Mouse (Mus musculus): ENCODE data around the gene Bicra. TPM values are rescaled to one million over a fixed set of nuclear protein-coding genes. Genes with fewer than 3 reads are reported as not detected.

Gene Bicra
- polyA plus RNA-seq, 2 experiments, result 0.83 to 1.8 TPM

DNA sequence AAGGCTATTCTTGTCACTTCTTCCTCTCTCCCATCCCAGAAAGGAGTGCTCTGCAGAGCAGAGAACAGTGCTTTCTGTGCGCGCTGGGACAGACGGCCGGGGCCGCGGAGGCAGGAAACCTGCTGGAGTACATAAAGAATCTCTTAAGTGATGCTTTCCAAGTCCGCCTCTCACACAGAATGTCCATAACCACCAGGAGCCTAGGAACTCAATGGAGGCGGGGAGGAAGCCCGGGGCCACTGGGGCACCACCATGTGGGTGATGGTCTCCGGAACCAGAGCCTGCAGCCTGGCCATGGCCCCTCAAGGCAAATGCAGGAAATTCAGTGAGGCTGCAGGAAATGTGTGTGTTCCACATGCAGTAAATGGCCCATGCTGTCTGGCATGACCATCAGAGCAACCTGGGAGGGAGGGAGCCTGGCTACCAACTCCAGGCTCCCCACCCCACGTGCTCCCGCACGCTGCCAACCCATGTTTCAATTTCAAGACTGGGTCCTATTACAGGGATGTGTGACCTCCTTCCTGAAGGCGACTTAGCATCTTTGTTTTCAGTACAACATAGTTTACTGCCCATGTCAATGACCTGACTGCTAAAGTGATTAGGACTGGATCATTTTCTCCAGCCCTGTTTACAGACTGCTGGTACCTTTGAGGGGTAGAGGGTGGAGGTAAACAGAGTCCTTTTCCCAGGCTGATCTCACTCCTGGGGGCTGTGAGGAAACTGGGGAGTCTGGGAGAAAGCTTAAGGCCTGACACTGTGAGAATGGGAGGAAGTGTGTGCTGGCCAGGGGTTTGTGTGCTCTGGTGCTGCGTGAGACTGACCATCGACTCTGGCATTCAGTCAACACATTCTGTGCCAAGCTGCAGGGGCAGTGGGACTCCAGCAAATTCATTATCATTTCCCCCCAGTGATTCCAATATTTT lies 114.0 kb downstream of the Bicra start:
- Histone ChIP-seq H3K27me3 (ENCODE audit: control insufficient read depth, insufficient read depth, low read length) (no peaks in the 10 kb centered on the region), H3K36me3 (replicated peaks; ENCODE audit: control insufficient read depth, insufficient read depth, low read depth) (peaks cover 21% of the 10 kb centered on the region), H3K27ac (no peak overlapping the region), H3K4me3 (ENCODE audit: insufficient read depth in 1 of 2, low read depth in 2 of 2, low read length in 2 of 2) (no peak overlapping the region), H3K9me3 (ENCODE audit: control insufficient read depth, low read length) (no peaks in the 10 kb centered on the region), H3K4me1 (replicated peaks; ENCODE audit: control insufficient read depth in 2 of 2, insufficient read depth in 2 of 2, low read length in 1 of 2) (peaks cover 0 to 4% of the 10 kb centered on the region in 2 experiments; a peak in 3 of 4 replicates), H3K4me2 (ENCODE audit: low read depth) (no peak overlapping the region), H3K9ac (replicated peaks) (no peak overlapping the region)
- WGBS (ENCODE audit: insufficient replicate concordance), result 25% methylated on average over 16 of the region's 16 CpGs
- ATAC-seq (ENCODE audit: insufficient read depth) (no peak), DNase-seq (ENCODE audit: low read depth in 3 of 3, low spot score in 3 of 3) (no peak)
- no peak for TF ChIP-seq EP300 (IDR thresholded peaks at IDR 0.05; ENCODE audit: low read depth)
- TF ChIP-seq CTCF (IDR thresholded peaks at IDR 0.05; ENCODE audit: low read depth), result no peak

- Histone ChIP-seq H3K4me3 (ENCODE audit: insufficient read depth in 1 of 2, low read depth in 2 of 2, low read length in 2 of 2) (no peak overlapping the region), H3K36me3 (replicated peaks; ENCODE audit: control insufficient read depth, insufficient read depth, low read depth) (0 out of 2 replicates have a peak, but pooled peaks cover 3% of the 10 kb centered on the region), H3K4me1 (replicated peaks; ENCODE audit: control insufficient read depth in 2 of 2, insufficient read depth in 2 of 2, low read length in 1 of 2) (peaks cover 0 to 4% of the 10 kb centered on the region in 2 experiments; a peak in 3 of 4 replicates), H3K9ac (replicated peaks) (no peak overlapping the region), H3K4me2 (ENCODE audit: low read depth) (no peak overlapping the region), H3K9me3 (ENCODE audit: control insufficient read depth, low read length) (no peaks in the 10 kb centered on the region), H3K27me3 (ENCODE audit: control insufficient read depth, insufficient read depth, low read length) (no peaks in the 10 kb centered on the region), H3K27ac (no peak overlapping the region)
- DNase-seq (ENCODE audit: low read depth in 3 of 3, low spot score in 3 of 3) (no peak), ATAC-seq (ENCODE audit: insufficient read depth) (no peak)
- WGBS (ENCODE audit: insufficient replicate concordance), result 51% methylated on average over 3 of the region's 3 CpGs
- no peak for TF ChIP-seq EP300 (IDR thresholded peaks at IDR 0.05; ENCODE audit: low read depth)
- TF ChIP-seq CTCF (IDR thresholded peaks at IDR 0.05; ENCODE audit: low read depth), result no peak
These were observed 116.1 kb downstream of the Bicra start for GRCm38 (mm10) chr7:15931635-15932034.

DNA sequence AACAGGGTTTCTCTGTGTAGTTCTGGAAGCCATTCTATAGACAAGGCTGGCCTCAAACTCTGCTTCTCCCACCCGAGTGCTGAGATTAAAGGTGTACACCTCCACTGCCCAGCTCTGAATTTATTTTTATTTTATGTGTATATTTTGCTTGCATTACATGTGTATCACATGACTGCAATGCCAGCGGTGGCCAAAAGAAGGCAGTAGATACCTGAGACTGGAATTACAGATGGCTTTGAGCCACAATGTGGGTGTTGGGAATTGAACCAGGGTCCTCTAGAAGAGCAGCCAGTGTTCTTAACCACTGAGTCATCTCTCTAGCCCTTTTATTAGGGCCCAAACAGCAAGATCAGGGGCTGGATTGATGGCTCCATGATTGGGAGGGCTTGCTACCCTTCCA lies 117.2 kb downstream of the Bicra start:
- H3K4me1 ChIP-seq (replicated peaks; ENCODE audit: control insufficient read depth in 2 of 2, insufficient read depth in 2 of 2, low read length in 1 of 2), result peaks cover 0 to 4% of the 10 kb centered on the region in 2 experiments; a peak in 3 of 4 replicates
- H3K9ac ChIP-seq (replicated peaks), result no peak overlapping the region
- ATAC-seq (ENCODE audit: insufficient read depth) (no peak), DNase-seq (ENCODE audit: low read depth in 3 of 3, low spot score in 3 of 3) (no peak)
- H3K27ac ChIP-seq, result no peak overlapping the region
- no peaks in the 10 kb centered on the region for H3K36me3 ChIP-seq (replicated peaks; ENCODE audit: control insufficient read depth, insufficient read depth, low read depth)
- TF ChIP-seq CTCF (IDR thresholded peaks at IDR 0.05; ENCODE audit: low read depth) (peak; percentile 43; the same call in 1 of the 2 replicates), EP300 (IDR thresholded peaks at IDR 0.05; ENCODE audit: low read depth) (no peak)
- WGBS (ENCODE audit: insufficient replicate concordance), result 42% methylated on average over 2 of the region's 2 CpGs
- no peak overlapping the region for H3K4me2 ChIP-seq (ENCODE audit: low read depth)
- H3K9me3 ChIP-seq (ENCODE audit: control insufficient read depth, low read length), result no peaks in the 10 kb centered on the region
- no peaks in the 10 kb centered on the region; the same call in 1 of the 2 replicates for H3K27me3 ChIP-seq (ENCODE audit: control insufficient read depth, insufficient read depth, low read length)
- H3K4me3 ChIP-seq (ENCODE audit: insufficient read depth in 1 of 2, low read depth in 2 of 2, low read length in 2 of 2), result no peak overlapping the region

- TF ChIP-seq EP300 (IDR thresholded peaks at IDR 0.05; ENCODE audit: low read depth), result no peak
- peak; percentile 96 for TF ChIP-seq CTCF (IDR thresholded peaks at IDR 0.05; ENCODE audit: low read depth)
- Histone ChIP-seq H3K4me2 (ENCODE audit: low read depth) (no peak overlapping the region), H3K27ac (no peak overlapping the region), H3K4me3 (ENCODE audit: insufficient read depth in 1 of 2, low read depth in 2 of 2, low read length in 2 of 2) (no peak overlapping the region), H3K9me3 (ENCODE audit: control insufficient read depth, low read length) (no peaks in the 10 kb centered on the region), H3K4me1 (replicated peaks; ENCODE audit: control insufficient read depth in 2 of 2, insufficient read depth in 2 of 2, low read length in 1 of 2) (peaks cover 0 to 4% of the 10 kb centered on the region in 2 experiments; a peak in 3 of 4 replicates), H3K27me3 (ENCODE audit: control insufficient read depth, insufficient read depth, low read length) (no peaks in the 10 kb centered on the region; the same call in 1 of the 2 replicates), H3K9ac (replicated peaks) (no peak overlapping the region), H3K36me3 (replicated peaks; ENCODE audit: control insufficient read depth, insufficient read depth, low read depth) (no peaks in the 10 kb centered on the region)
- WGBS (ENCODE audit: insufficient replicate concordance), result 16% methylated on average over 4 of the region's 4 CpGs
- ATAC-seq (ENCODE audit: insufficient read depth) (peak; percentile 84), DNase-seq (ENCODE audit: low read depth in 3 of 3, low spot score in 3 of 3) (peak; percentile 38 to 61 (median 54))
These were observed 117.8 kb downstream of the Bicra start for GRCm38 (mm10) chr7:15929910-15930309.

DNA sequence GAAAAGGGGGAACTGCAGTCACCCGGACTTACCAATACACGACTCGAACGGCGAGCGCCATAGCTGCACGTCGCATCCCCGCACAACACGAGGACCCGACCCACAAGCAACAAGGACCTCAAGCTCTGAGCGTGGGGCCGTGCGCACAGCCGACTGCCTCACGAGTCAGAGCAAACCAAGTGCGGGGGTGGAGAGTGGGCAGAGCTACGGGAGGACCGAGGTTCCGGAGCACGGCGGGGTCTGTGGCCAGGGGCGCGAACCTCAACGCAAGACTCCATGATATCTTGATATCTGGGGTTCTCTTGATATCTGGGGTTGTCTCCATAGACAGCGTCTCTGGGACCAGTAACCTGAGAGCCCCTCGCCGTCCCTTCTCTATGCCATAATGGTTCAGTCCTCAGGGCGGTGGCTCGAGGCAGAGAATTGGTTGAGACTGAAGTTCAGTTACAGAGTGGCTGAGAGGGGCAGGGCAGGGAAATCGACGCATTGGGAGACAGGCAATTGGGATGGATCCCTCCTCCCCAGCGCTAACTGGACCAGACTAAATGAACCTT lies 125.4 kb downstream of the Bicra start, which contains the start of gene Selenow:
TSS of gene Selenow (minus strand) at position 183 of the 554 bp plus-strand sequence.
- H3K36me3 ChIP-seq (replicated peaks; ENCODE audit: control insufficient read depth, insufficient read depth, low read depth), result no peaks in the 10 kb centered on the region; the same call in 1 of the 2 replicates
- peak within 1 kb of the TSS; percentile 66 to 92 for H3K4me3 ChIP-seq (ENCODE audit: insufficient read depth in 1 of 2, low read depth in 2 of 2, low read length in 2 of 2)
- H3K4me1 ChIP-seq (replicated peaks; ENCODE audit: control insufficient read depth in 2 of 2, insufficient read depth in 2 of 2, low read length in 1 of 2), result peaks cover 14 to 36% of the 10 kb centered on the region in 2 experiments
- peak within 1 kb of the TSS; percentile 46 for H3K27ac ChIP-seq
- TF ChIP-seq EP300 (IDR thresholded peaks at IDR 0.05; ENCODE audit: low read depth), result no peak
- no peak for TF ChIP-seq CTCF (IDR thresholded peaks at IDR 0.05; ENCODE audit: low read depth)
- peak; percentile 98 for ATAC-seq (ENCODE audit: insufficient read depth)
- no peaks in the 10 kb centered on the region; the same call in 1 of the 2 replicates for H3K27me3 ChIP-seq (ENCODE audit: control insufficient read depth, insufficient read depth, low read length)
- peak within 1 kb of the TSS; percentile 72 for H3K9ac ChIP-seq (replicated peaks)
- H3K4me2 ChIP-seq (ENCODE audit: low read depth), result peak within 1 kb of the TSS; percentile 66
- DNase-seq (ENCODE audit: low read depth in 3 of 3, low spot score in 3 of 3), result peak; percentile 84 to 88 (median 85)
- WGBS (ENCODE audit: insufficient replicate concordance), result 0% methylated on average over 33 of the region's 33 CpGs
- no peaks in the 10 kb centered on the region for H3K9me3 ChIP-seq (ENCODE audit: control insufficient read depth, low read length)

All from liver, embryonic 14.5 days (tissue).